Mouse (Mus musculus) testis, adult 2 months (tissue): ENCODE measurements around the gene Gpc1. TPM values are rescaled to one million over a fixed set of nuclear protein-coding genes. Genes with fewer than 3 reads are reported as not detected.

Experiments used
- H3K27ac ChIP-seq: fragments of 200-500 bp; 2 replicates; pipeline ENCODE4 v1.5.1; 2012; ENCODE audit warnings: low read depth, low read length; ENCODE audit not compliant: control insufficient read depth, insufficient read depth
- H3K27me3 ChIP-seq: fragments of 200-500 bp; 2 replicates; pipeline ENCODE4 v1.6.1; 2012; ENCODE audit warnings: mild to moderate bottlenecking, low read length, moderate library complexity; ENCODE audit not compliant: control insufficient read depth, insufficient read depth
- H3K36me3 ChIP-seq: fragments of 200-500 bp; 2 replicates; pipeline ENCODE4 v1.6.1; 2012; ENCODE audit warnings: mild to moderate bottlenecking, low read length; ENCODE audit not compliant: control insufficient read depth, insufficient read depth
- H3K4me1 ChIP-seq: fragments of 200-500 bp; 2 replicates; pipeline ENCODE4 v1.6.1; 2012; ENCODE audit warnings: low read length; ENCODE audit not compliant: control insufficient read depth, insufficient read depth
- H3K4me3 ChIP-seq: fragments of 200-500 bp; 2 replicates; pipeline ENCODE4 v1.5.1; 2012; ENCODE audit warnings: low read depth, mild to moderate bottlenecking, low read length, moderate library complexity, mixed read lengths; ENCODE audit not compliant: control insufficient read depth
- CTCF ChIP-seq: fragments of 200-500 bp; IDR thresholded peaks from 2 replicates; pipeline ENCODE4 v1.5.1; 2012; ENCODE audit warnings: low read depth, mild to moderate bottlenecking, inconsistent platforms, low read length, moderate library complexity; ENCODE audit not compliant: control insufficient read depth, insufficient read depth, insufficient replicate concordance
- POLR2A ChIP-seq: fragments of 200-500 bp; IDR thresholded peaks from 2 replicates; pipeline ENCODE4 v1.6.1; 2012; ENCODE audit warnings: low read depth, mild to moderate bottlenecking, inconsistent platforms, low read length, moderate library complexity; ENCODE audit not compliant: control insufficient read depth
- polyA plus RNA-seq: library from polyadenylated mRNA; depleted of rRNA; stranded (reverse); fragments of >200 nt; gene quantifications from 2 replicates; pipeline ENCODE4 v1.2.3, GENCODE M21; 2012; rRNA removed

The Gpc1 gene
- polyA plus RNA-seq, 1 experiment = 1.9 TPM

DNA sequence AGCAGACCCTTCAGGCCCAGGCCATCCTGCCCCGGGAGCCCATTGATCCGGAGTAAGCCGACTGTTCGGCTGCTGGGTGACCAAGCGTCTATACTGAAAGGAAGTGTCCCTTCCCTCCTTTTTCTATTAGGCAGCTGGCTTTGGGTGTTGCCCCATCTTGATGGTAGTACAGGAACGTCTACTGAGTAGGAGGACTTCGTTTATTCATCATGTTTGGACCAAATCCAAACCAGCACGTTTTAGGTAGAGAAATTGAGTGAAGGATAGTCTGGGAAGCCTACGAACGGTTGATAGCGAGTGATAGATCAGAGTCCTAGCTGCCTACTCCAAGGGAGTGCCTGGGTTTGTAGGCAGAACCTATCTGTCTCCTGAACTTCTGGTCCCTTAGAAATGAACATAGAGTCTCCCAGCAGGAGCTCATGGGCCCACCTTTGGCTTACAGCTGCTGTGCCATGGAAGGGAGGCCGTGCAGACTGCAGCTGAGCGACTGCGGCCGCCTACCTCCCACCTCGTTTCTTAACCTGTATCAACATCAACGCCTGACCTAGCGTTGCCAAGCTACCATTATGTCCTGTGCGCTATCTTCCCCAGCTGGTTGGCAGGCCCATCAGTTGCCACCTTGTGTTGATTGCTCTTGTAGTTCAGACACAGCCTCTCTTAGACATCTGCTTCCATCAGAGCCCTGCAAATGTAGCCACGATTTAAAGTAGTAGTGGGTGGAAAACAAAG lies 76.4 kb downstream of the Gpc1 start:
- Histone ChIP-seq H3K36me3 (no peaks in the 10 kb centered on the region), H3K27me3 (0 out of 2 replicates have a peak, but pooled peaks cover 2% of the 10 kb centered on the region), H3K4me3 (peak overlapping the region; percentile 99), H3K4me1 (peaks cover 18% of the 10 kb centered on the region), H3K27ac (peak overlapping the region; percentile 62; the same call in 1 of the 2 replicates)
- no peak for TF ChIP-seq CTCF
- peak; percentile 68; the same call in 1 of the 2 replicates for TF ChIP-seq POLR2A

DNA sequence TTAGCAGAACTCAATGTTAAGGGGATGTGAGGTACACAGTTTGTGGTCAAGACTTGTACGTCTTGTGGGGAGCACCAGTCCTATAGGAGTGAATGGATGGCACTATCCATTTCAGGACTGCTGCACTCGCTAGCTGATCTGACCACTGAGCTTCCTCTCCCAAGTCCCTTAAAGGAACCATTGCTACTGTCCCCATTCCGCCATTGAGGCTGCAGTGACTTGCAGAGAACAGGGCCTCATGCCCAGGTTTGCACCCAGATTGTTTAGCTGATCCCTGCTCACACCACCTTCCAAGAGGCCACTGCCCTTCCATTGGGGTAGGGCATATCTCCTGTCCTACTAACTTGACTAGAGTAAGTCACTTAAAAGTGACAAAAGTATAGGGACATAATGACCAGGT lies 77.2 kb downstream of the Gpc1 start:
- Histone ChIP-seq H3K4me1 (peaks cover 15% of the 10 kb centered on the region), H3K4me3 (peak overlapping the region; percentile 51), H3K27me3 (0 out of 2 replicates have a peak, but pooled peaks cover 2% of the 10 kb centered on the region), H3K27ac (no peak overlapping the region), H3K36me3 (no peaks in the 10 kb centered on the region)
- TF ChIP-seq POLR2A (no peak), CTCF (no peak)

DNA sequence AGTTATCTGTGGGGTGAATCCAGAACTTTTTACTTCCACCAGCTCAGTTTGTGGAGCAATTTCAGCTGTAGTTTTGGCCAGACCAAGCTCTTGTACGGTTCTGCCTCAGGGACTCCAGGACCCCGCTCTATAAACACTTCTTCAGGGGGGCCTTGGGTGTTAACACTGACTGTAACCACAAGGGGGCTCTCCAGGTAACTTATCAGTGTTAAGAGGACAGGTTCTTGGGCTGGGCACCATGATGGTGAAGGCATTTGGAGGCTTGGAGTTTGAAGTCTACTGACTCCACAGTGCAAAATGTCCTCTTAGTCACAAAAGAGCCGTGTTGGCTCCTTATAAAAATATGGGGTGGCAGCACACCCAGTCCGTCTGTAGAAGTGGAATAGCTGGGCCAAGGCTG lies 77.6 kb downstream of the Gpc1 start:
- Histone ChIP-seq H3K27ac (no peak overlapping the region), H3K27me3 (0 out of 2 replicates have a peak, but pooled peaks cover 2% of the 10 kb centered on the region), H3K36me3 (no peaks in the 10 kb centered on the region), H3K4me1 (peaks cover 17% of the 10 kb centered on the region), H3K4me3 (peak overlapping the region; percentile 51)
- TF ChIP-seq CTCF (no peak), POLR2A (no peak)

Other genes with a start within 250 kb of the Gpc1 start
- not detected in 2 replicates for gene Olfr1412, start 245.9 kb upstream of the Gpc1 start, polyA plus RNA-seq
- not detected in 2 replicates for gene Olfr1411, start 237.2 kb upstream of the Gpc1 start, polyA plus RNA-seq
- 0.06 TPM in 2 replicates for gene Olfr1410, start 225.9 kb upstream of the Gpc1 start, polyA plus RNA-seq
- 0.10 and 0.12 TPM in 2 replicates for gene Olfr12, start 213.9 kb upstream of the Gpc1 start, polyA plus RNA-seq
- gene Cops9, start 189.7 kb upstream of the Gpc1 start, polyA plus RNA-seq = 246 and 258 TPM in 2 replicates
- gene Otos, start 182.8 kb upstream of the Gpc1 start, polyA plus RNA-seq = not detected in 2 replicates
- 50.5 and 53.4 TPM in 2 replicates for gene Ankmy1, start 71.3 kb downstream of the Gpc1 start, polyA plus RNA-seq
- gene Dusp28, start 75.3 kb downstream of the Gpc1 start, polyA plus RNA-seq = 5.7 TPM in 2 replicates
- 88.8 and 99.3 TPM in 2 replicates for gene Rnpepl1, start 79.1 kb downstream of the Gpc1 start, polyA plus RNA-seq
- gene Capn10, start 102.7 kb downstream of the Gpc1 start, polyA plus RNA-seq = 31.9 and 32.5 TPM in 2 replicates
- 0.70 and 0.88 TPM in 2 replicates for gene Gpr35, start 119.2 kb downstream of the Gpc1 start, polyA plus RNA-seq
- gene Aqp12, start 174.7 kb downstream of the Gpc1 start, polyA plus RNA-seq = 0.37 and 0.59 TPM in 2 replicates